Mouse (Mus musculus): Measurements from ENCODE around the gene Gli1.

The Gli1 gene

DNA sequence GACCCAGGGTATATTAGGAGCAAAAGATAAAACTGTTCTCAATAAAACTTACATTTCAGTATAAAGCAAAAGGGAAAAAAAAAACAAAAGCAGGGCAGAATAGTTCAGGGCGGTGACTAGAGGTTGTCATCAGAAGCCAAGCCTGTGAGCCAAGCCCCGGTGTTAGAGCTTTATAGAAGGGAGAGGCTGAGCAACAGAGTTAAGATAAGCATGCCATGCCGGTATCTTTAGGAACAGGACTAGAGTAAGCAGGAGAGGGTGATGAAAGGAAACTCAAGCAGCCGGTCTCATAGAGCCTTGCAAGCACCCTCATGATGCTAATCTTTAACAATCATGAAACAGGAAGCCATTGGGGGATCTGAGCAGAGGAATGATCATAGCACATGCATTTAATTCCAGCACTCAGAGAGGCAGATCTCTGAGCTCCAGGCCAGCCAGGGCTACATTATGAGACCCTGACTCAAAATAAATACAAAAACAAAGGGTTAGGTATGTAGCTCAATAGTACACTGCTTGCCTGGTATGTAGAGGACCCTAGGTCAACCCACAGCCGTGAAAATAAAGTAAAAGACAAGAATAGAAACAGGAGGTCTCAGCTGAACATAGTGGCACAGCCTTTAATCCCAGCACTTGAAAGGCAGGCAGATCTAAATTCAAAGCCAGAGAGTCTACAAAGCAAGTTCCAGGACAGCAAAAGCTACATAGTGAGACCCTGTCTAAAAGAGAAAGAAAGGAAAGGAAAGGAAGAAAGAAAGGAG is 49.7 kb downstream of the Gli1 start:
- DNase-seq (ENCODE audit: low spot score), result no peak

DNA sequence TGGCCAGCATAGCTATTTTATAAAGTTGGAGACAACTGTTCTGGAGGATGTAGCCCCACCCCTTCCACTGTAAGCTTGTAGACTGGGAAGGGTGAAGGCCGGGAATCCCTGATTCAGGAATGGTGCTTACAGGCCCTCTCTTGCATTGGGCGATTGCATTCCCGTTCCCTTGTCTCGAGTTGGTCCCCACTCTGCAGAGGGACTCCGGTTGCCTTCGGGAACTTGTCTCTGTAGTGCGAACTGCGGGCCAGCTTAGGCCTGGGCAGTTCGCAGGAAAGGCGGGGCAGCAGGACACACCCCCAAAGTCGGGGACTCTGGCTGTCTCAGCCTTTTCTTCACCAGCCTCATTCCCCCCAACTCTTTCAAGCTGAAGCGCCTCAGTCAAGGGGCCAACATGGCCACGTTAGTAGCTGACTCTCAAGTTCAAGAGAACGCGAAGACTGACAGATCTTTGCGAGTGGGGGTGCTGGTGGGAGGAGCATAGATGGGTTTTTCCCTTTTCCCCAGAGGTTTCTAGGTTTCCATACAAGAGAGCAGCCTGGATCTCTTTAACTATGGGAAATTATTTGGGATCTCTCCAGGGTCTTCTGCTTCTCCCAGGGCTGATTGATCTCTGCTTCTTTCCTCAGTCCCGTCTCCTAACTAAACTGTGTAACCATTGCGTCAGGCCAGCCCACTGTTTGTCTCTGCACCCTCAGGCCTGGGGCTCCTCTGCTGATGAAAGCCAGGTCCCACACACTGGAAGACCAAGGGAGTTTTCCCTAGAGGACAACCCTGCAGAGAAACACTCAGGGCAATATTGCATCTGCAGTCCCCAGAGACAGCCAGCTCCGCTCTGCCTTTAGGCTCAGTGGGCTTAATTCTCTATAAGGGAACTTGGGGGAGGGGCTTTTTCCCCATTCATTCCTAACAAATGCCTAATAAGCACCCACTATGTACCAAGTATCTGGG is 50.6 kb downstream of the Gli1 start:
- peak; percentile 62 for DNase-seq (ENCODE audit: low spot score)

DNA sequence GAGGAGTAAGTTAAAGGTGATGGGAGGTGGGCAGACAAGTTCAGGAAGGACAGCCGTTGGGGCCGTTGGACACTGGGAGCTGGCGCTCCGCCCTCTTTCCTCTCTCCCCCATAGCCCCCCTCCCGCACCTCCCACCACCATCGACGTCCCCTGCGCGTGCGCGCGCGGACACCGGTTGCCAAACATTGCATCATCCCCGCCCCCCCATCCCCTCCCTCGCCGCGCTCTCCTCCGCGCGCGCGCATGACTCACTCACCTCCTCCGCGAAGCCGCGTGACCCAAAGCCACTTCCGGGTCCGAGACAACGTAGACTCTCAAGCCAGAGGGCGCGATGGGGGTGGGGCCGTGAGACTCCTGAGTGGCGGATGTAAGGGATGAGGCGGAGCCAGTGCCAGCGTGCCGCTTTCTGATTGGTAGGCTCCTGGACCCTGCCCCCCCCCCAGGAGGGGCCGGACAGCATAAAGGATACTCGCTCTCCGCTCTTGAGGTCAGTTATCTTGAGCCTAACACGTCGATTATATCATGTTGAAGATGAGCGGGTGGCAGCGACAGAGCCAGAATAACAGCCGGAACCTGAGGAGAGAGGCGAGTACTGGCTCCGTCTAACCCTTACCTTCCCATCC is 51.4 kb downstream of the Gli1 start:
- DNase-seq (ENCODE audit: low spot score), result peak; percentile 100

DNA sequence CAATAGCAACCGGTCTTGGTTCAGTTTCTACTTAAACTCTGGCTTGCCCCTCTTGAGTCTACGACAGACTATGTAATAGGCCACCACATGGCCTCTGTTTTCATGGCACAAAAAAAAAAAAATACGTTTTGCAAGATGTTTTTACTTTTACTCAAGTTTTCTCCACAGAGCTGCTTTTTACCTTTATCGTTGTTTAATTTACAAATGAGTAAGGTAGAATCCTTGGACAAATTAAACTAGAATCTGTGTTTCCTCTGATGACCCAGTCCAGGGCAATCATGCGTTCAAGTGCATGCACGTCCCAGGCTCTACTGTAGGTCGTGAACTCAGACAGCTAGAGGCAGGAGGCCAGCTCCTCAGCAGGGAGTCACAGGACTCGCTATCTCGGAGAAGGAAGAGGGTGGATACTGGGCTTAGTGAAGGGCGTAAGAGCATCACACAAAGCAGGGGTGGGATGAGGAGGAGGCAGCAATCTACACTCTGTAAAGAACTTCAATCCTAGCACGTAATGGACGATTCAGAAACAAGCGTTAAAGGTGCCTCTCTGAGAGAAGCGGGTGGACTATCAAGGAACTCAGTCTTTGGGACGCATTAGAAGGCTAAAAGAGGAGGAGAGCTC is 52.1 kb downstream of the Gli1 start:
- peak; percentile 82 for DNase-seq (ENCODE audit: low spot score)

DNA sequence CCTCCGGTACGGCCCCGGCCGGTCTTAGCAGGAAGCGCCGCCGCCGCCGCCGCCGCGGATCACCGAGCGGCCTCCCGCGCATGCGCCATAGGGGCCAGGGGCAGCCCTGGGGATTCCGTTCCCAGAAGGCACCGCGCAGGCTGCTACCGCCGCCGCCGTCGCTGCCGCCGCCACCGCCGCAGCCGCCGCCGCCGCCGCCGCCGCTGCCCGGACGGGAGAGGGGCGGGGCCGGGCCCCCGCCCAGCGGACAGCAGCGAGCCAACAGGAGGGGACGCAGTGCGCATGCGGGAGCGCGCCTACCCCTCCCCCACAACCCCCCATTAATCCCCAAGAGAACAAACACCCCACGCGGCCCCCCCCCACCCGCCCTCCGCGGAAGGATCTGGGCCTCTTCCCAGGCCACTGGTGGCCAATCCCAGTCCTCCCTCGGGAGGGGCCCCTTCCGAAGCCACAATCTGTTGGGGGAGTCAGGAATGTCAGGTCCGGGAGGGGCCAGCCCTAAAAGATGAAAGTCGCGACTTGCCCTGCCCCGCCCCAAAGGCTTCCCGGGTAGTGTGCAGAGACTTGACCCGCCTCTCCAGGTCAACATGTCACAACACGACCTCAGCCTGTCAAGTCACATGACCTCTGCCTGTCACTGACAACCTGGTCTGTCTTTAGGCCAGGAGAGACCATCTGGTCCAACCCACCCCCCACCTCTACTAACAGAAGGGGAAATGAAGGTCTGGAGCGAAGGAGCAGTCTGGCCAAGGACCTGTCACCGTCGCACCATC is 52.8 kb downstream of the Gli1 start, which contains the start of gene Mbd6:
Gene Mbd6, minus strand, starts transcription at position 219 of the 773 bp plus-strand sequence.
- peak; percentile 88 for DNase-seq (ENCODE audit: low spot score)

DNA sequence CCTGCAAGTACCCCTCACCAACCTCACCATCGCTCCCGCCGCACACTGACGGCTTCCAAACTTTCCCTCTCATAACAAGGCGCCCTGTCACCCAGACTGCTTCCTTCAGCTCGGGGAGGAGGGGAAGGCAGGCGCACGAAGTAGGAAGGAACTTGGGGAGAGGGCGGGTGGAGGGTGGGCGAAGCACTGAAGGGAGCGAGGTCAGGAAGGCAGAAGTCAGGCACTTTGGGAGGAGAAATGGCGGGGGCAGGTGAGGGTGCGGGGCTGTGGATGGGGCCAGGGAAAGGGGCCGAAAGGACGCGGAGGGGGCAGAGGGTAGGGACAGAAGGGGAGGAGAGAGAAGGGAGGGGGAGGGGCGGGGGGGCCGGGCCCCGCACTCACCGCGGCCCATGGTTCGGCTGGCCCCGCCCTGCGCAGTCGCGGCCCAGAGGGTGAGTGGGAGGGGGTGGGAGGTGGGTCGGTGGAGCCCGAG is 53.4 kb downstream of the Gli1 start:
- peak; percentile 70 for DNase-seq (ENCODE audit: low spot score)

DNA sequence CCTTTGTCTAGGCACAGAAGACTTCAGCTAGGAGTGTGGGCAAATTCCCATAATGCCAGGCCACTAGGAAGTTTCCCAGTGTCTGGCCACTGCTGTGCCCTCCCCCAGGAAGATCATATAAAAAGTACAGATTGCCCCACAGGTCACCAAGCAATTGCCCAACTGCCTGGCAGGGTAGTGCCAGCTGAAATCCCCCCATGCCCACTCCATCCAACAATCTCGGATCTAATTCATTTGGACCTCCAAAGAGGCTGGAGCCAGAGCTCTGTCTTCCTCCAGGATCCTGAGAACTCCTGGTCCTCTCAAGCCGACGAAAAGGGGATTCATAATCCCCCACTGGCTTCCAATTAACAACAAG is 53.9 kb downstream of the Gli1 start:
- DNase-seq (ENCODE audit: low spot score), result no peak

DNA sequence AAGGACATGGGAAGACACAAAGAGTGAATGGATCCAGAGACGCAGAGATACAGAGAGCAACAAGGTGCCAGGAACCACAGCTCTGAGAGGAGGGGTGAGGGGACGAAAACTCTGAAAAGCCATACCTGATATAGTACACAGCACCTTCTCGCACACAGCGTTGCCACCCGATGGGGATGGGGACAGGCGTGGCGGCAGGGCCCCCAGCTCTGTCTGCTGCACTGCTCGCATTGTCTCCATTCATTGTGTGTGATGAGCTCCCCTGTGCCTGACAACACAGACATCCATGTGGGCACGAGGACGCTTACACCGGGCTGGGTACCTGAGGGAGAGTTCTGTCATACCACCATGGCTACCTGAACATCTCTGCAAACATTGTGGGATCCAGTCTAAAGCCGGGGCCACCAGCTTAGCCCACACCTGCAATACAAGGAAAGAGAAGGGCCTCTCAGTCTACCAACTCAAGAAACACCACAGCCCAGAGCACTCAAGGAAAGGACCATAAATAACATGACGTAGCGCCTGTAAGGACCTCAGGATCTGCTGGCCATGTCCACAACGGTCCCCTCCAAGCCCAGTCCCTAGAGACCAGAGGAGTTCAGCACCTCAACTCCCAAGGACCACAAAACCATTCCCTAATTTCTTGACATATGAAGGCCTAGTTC is 54.4 kb downstream of the Gli1 start:
- no peak for DNase-seq (ENCODE audit: low spot score)

DNA sequence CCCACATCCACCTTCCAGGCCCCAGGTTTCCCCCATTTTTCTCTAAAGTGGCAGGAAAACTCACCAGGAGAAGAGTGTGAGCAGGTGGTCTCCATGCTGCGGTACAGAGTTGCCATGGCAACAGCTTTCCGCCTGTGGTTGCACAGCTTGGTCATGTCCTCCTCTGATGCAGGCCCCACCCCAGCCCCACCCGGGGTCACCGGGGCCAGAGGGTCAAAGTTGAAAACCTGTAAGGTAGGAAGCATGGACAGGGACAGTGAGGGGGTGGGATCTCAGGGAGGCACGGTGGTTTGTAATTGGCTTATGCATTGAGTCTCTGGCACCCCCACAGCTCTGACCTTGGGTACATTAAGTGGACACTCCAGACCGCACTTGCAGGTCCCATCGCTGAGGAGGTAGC is 55.0 kb downstream of the Gli1 start:
- no peak for DNase-seq (ENCODE audit: low spot score)

DNA sequence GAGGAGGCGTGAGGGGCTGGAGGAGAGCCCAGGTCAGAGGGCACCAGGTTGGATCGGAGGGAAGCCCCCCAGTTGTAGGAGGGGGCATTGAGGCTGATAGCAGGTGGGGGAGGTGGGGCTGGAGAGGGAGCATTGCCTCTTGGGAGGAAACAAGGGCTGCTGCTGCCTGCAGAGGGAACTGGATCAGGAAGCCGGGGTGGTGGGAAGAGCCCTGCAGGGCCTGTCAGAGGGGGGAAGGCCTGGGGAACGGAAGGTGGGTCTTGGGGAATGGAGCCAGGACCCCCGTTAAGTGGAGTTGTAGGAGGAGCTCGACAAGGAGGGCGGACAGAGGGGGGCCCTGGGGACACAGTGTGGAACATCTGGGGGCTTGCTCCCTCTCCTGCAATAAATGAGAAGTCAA is 55.6 kb downstream of the Gli1 start:
- DNase-seq (ENCODE audit: low spot score), result no peak

DNA sequence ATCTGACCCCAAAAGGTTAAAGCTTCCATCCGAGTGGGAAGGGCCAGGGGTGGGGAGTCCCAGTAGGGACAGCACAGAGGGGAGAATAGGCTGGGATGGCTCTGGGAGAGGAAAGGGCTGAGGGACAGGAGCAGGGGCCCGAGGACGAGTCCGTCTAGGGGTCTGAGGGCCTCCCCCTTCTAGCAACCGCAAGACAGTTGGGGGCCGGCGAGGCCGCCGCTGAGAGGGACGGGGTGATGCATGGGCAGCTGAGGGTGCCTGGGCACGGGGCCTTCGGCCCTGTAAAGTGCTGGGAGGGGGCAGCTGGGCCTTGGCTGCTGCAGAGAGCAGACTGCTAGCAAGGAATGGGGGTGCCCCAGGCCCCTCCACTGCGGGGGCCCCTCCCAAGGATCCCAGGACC is 56.1 kb downstream of the Gli1 start:
- no peak for DNase-seq (ENCODE audit: low spot score)

DNA sequence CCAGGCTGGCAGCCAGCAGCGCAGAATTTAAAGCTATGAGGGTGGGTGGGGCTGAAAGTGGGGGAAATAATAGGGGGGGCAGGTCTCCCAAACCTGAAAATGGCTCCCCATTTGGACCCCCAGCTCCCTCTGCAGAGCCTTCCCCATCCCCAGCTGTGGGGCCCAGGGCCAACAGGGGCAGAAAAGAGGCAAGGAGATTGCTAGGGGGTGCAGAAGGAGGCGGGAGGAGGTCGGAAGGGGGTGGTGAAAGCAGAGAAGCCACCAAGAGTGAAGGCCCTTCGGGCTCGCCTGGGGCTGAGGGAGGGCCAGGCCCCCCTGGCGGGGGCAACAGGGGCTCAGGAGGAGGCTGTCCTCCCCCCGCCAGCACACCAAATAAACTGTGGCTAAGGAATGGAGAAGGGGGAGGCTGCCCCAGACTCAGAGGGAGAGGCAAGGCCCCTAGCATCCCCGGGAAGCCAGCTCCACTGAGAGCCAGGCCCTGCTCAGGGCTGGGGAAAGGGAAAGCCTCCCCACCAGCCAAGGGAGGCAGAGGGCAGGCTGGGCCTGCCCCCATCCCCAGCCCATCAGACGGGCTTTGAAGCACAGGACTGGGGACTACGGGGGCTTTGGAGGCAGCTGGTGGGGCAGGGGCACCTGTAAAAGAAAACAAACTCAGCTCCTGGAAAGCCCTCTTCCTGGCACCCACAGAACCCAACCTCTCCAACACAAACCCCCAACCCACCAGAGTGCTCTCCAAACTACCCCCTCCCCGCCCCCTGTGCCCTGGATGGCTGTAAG is 56.9 kb downstream of the Gli1 start:
- no peak for DNase-seq (ENCODE audit: low spot score)

DNA sequence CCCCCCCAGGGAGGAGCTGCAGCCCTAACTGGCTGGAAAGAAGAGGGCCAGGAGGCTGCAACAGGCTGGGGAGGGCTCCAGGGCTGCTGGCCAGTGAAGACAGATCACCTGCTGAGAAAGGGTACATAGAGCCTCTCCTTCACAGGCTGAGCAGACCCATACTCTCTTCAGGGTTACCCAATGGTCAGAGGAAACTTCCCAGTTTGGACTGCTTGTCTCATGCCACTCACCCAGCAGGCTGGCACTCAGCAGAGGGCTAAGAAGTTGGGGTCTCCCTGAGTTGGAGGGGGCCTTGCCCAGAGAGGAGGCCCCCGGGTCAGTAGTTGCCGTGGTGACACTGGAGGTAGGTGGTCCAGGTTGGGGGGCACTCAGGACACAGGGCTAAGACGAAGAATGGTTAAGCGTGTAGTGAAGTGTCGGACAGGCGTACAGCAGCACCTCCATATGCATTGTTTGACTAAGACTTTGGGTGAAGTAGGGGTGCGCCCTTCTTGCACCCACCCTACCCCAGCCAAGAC is 57.6 kb downstream of the Gli1 start:
- DNase-seq (ENCODE audit: low spot score), result no peak

DNA sequence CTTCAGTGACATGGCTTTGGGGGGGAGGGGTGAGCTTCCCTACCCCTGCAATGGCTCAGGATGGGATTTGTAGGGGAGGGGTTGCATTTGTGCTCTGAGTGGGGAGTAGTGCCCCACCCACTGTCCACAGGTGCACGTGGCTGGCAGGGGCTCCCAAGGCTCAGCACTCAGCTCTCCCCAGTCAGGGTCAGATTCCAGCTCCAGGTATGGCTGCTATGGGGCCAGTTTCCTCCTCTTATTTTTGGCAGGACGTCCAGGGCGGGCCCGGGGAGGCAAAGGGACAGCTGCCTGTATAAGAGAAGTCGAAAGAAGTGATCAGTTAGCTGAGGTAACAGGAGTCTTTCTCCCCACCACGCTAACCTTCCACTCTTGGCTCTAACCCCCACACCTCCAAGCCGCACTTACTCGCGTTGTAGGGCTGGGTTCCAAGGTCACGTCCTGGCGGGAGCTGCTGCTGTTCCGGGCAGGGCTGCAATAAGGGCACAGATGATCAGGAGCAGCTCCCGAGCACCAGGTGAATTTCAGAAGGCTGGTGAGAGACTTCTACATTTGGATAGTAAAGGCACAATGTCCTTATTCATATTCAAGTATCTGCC is 59.1 kb downstream of the Gli1 start:
- no peak for DNase-seq (ENCODE audit: low spot score)

DNA sequence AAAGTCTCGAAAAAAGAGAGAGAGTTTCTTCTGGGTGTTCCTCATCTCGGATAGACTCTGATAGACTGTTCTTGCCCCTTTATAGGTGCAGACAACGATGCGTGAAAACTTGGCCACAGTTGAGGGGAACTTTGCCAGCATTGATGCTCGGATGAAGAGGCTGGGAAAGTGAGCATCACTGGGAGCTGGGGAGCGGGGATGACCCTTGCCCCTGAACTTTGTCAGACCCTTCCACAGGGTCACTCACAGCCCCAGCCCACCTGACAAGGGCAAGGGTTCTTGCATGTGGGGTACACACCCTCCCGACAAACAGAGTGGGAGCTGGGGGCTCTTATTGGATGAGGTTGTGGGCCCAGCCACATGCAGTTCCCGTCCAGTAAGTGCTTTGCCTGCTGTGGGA is 60.5 kb downstream of the Gli1 start:
- no peak for DNase-seq (ENCODE audit: low spot score)
